Mouse (Mus musculus): ENCODE measurements around the gene Ddc. TPM values are rescaled to one million over a fixed set of nuclear protein-coding genes. Genes with fewer than 3 reads are reported as not detected.

The Ddc gene
- polyA plus RNA-seq, 1 experiment from 2014 or later: 6.2 TPM

DNA sequence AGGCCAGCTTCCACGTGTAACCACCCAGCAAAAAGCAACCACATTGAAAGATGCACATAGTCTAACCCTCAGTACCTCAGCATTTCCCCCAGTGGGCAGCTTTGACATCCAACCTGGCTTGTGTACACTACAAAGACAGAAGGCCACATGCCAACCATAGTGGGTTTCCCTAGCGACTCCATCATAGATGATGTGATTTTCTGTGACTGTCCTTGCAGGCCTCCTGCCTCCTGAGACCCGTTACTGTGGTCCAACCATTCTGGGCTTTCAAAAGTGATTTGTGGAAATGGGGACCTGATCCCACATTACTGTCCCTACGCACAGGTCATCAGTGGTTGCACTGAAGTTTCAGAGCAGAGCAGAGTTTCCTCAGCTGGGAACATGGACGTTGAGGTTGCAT is 123.1 kb downstream of the Ddc start:
- Histone ChIP-seq H3K4me1 (no peaks in the 10 kb centered on the region), H3K36me3 (no peaks in the 10 kb centered on the region), H3K9me3 (replicated peaks) (no peaks in the 10 kb centered on the region), H3K4me3 (no peak overlapping the region), H3K27me3 (ENCODE audit: low read depth, poor library complexity, severe bottlenecking) (no peaks in the 10 kb centered on the region), H3K27ac (no peak overlapping the region)
- 91% methylated on average over 5 of the region's 5 CpGs for WGBS
- no peak for DNase-seq (ENCODE audit: low spot score)

GRCm38 (mm10) chr11:11774384-11774783 is 123.6 kb downstream of the Ddc start:
- Histone ChIP-seq H3K4me1 (no peaks in the 10 kb centered on the region), H3K36me3 (no peaks in the 10 kb centered on the region), H3K4me3 (no peak overlapping the region), H3K27me3 (ENCODE audit: low read depth, poor library complexity, severe bottlenecking) (no peaks in the 10 kb centered on the region), H3K9me3 (replicated peaks) (no peaks in the 10 kb centered on the region), H3K27ac (no peak overlapping the region)
- WGBS: 94% methylated on average over 4 of the region's 4 CpGs
- no peak for DNase-seq (ENCODE audit: low spot score)

DNA sequence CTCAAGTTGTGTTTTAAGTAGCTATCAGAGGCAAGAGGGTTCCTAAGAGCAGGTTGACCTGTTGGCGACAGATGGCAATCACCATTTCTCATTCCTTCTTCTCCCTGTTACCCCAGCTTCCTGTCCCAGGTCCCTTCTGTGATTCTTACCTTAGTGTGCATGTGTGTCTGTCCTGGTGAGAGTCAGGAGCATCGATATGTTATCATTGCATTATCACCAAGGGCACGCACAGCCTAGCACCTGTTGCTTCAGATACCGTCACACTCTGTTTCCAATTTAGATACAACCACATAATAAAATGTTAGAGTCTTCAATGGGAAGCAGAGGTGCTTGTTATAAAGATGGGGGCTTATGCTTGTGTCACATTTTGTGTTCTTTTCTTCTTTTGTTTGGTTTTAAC is 125.7 kb downstream of the Ddc start:
- H3K4me3 ChIP-seq: no peak overlapping the region
- WGBS: 96% methylated on average over 4 of the region's 4 CpGs
- no peaks in the 10 kb centered on the region for H3K36me3 ChIP-seq
- no peaks in the 10 kb centered on the region for H3K4me1 ChIP-seq
- no peak for DNase-seq (ENCODE audit: low spot score)
- H3K27ac ChIP-seq: no peak overlapping the region
- no peaks in the 10 kb centered on the region for H3K27me3 ChIP-seq (ENCODE audit: low read depth, poor library complexity, severe bottlenecking)
- no peaks in the 10 kb centered on the region for H3K9me3 ChIP-seq (replicated peaks)

- WGBS: 89% methylated on average over 3 of the region's 3 CpGs
- Histone ChIP-seq H3K4me1 (no peaks in the 10 kb centered on the region), H3K27me3 (ENCODE audit: low read depth, poor library complexity, severe bottlenecking) (no peaks in the 10 kb centered on the region), H3K36me3 (no peaks in the 10 kb centered on the region), H3K27ac (no peak overlapping the region), H3K9me3 (replicated peaks) (no peaks in the 10 kb centered on the region), H3K4me3 (no peak overlapping the region)
- DNase-seq (ENCODE audit: low spot score): no peak
Observed at GRCm38 (mm10) chr11:11770691-11771090, 127.3 kb downstream of the Ddc start.

- no peaks in the 10 kb centered on the region for H3K4me1 ChIP-seq
- H3K27me3 ChIP-seq (ENCODE audit: low read depth, poor library complexity, severe bottlenecking): no peaks in the 10 kb centered on the region
- H3K4me3 ChIP-seq: no peak overlapping the region
- no peaks in the 10 kb centered on the region for H3K9me3 ChIP-seq (replicated peaks)
- H3K36me3 ChIP-seq: no peaks in the 10 kb centered on the region
- no peak overlapping the region for H3K27ac ChIP-seq
- WGBS: 93% methylated on average over 20 of the region's 20 CpGs
- DNase-seq (ENCODE audit: low spot score): no peak
Observed at GRCm38 (mm10) chr11:11769281-11769680, 128.7 kb downstream of the Ddc start.

DNA sequence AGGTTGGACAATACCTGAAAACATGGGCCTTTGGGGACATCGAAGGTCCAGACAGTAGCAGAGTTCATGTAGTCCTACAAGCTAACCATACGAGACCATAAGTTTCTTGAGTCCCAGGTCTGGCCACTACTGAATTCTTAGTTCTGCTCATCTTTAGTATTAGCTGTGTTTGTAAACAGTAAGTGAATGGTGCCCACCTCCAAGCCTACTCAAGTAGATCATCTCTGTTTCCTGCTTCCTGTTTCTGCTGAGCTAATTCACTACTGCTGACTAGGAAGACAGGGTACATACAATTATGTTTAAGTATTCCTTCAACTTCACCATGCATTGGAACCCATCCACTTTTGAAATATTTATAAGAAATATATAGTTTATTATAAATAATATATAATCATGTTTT is 129.9 kb downstream of the Ddc start:
- Histone ChIP-seq H3K36me3 (no peaks in the 10 kb centered on the region), H3K4me3 (no peak overlapping the region), H3K27me3 (ENCODE audit: low read depth, poor library complexity, severe bottlenecking) (no peaks in the 10 kb centered on the region), H3K9me3 (replicated peaks) (no peaks in the 10 kb centered on the region), H3K27ac (no peak overlapping the region), H3K4me1 (no peaks in the 10 kb centered on the region)
- DNase-seq (ENCODE audit: low spot score): no peak
- 90% methylated on average over 2 of the region's 2 CpGs for WGBS

DNA sequence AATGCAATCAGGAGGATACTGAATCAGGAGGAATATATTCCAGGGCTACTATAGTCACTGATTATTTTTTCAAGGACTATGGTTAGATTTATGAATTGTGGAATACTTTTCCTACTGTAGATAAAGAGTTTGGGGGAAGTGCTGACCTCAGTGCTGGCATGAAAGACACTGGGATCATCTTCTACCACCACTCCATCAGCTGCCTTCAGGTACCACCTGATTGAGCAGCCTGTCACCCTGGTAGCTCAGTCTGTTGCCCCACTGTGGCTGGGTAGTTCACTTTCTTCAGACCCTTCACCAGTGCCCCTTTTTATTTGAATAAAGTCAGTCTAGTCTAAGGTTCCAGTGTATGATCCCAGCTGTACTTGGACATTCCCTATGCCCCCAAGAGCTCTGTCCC is 131.2 kb downstream of the Ddc start:
- H3K4me1 ChIP-seq: no peaks in the 10 kb centered on the region
- H3K27ac ChIP-seq: no peak overlapping the region
- H3K27me3 ChIP-seq (ENCODE audit: low read depth, poor library complexity, severe bottlenecking): no peaks in the 10 kb centered on the region
- DNase-seq (ENCODE audit: low spot score): no peak
- H3K36me3 ChIP-seq: no peaks in the 10 kb centered on the region
- H3K9me3 ChIP-seq (replicated peaks): no peaks in the 10 kb centered on the region
- no peak overlapping the region for H3K4me3 ChIP-seq

- no peak overlapping the region for H3K27ac ChIP-seq
- DNase-seq (ENCODE audit: low spot score): no peak
- H3K4me3 ChIP-seq: no peak overlapping the region
- no peaks in the 10 kb centered on the region for H3K4me1 ChIP-seq
- WGBS: 91% methylated on average over 1 of the region's 1 CpGs
- no peaks in the 10 kb centered on the region for H3K9me3 ChIP-seq (replicated peaks)
- no peaks in the 10 kb centered on the region for H3K27me3 ChIP-seq (ENCODE audit: low read depth, poor library complexity, severe bottlenecking)
- H3K36me3 ChIP-seq: no peaks in the 10 kb centered on the region
Observed at GRCm38 (mm10) chr11:11766105-11766504, 131.8 kb downstream of the Ddc start.

GRCm38 (mm10) chr11:11765414-11765813 is 132.5 kb downstream of the Ddc start:
- H3K27ac ChIP-seq: no peak overlapping the region
- no peak for DNase-seq (ENCODE audit: low spot score)
- H3K4me1 ChIP-seq: no peaks in the 10 kb centered on the region
- no peaks in the 10 kb centered on the region for H3K9me3 ChIP-seq (replicated peaks)
- no peaks in the 10 kb centered on the region for H3K36me3 ChIP-seq
- no peaks in the 10 kb centered on the region for H3K27me3 ChIP-seq (ENCODE audit: low read depth, poor library complexity, severe bottlenecking)
- 86% methylated on average over 1 of the region's 1 CpGs for WGBS
- no peak overlapping the region for H3K4me3 ChIP-seq

Other genes starting within 250 kb of the Ddc start
- gene Ikzf1, start 213.1 kb downstream of the Ddc start, polyA plus RNA-seq (2016; fragmentation: Nextera tagmentation; extraction: Ambion mirVana): 2.2 and 3.2 TPM in 2 replicates
- 101 and 110 TPM in 2 replicates for gene Fignl1, start 89.2 kb downstream of the Ddc start, polyA plus RNA-seq (2016; fragmentation: Nextera tagmentation; extraction: Ambion mirVana)
- 474 and 593 TPM in 2 replicates for gene Grb10, start 140.5 kb upstream of the Ddc start, polyA plus RNA-seq (2016; fragmentation: Nextera tagmentation; extraction: Ambion mirVana)

Measured in limb, embryonic 10.5 days (tissue).